Mouse (Mus musculus): ENCODE measurements around the gene Fabp1.

DNA sequence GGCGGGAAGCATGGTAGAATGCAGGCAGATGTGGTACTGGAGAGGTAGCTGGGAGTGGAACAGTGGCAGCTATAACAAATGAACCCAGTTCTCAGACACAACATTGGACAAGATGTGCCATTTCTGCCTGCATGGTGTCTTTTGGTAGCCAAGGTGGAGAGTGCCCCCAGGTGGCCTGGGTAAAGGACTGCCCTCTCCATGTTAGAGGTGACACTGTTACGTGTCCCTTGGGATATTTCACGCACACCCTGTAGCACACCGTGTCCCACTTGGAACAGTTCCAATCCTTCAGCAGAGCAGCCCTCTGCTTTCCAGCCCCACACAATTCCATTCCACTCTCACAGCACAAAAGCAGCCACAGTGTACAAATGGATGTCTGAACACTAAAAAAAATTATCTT is 37.4 kb upstream of the Fabp1 start:
- TF ChIP-seq CTCF (IDR thresholded peaks at IDR 0.05) (peak; percentile 38), EP300 (IDR thresholded peaks at IDR 0.05; ENCODE audit: insufficient read depth, low read depth, low read length) (no peak)

Measured in heart, adult 2 months (tissue).